Mouse (Mus musculus) lung, adult 2 months (tissue): ENCODE data around the gene Gabrb3.

Experiments used
- CTCF ChIP-seq: fragments of 200-500 bp; IDR thresholded peaks from 2 replicates; pipeline ENCODE4 v1.5.1; 2011; ENCODE audit warnings: mild to moderate bottlenecking, low read length, control low read depth; ENCODE audit not compliant: insufficient read depth
- POLR2A ChIP-seq: fragments of 200-500 bp; IDR thresholded peaks from 2 replicates; pipeline ENCODE4 v1.6.1; 2011; ENCODE audit warnings: low read depth, mild to moderate bottlenecking, control low read depth, low read length, borderline replicate concordance; ENCODE audit errors: extremely low read depth

- TF ChIP-seq CTCF: no peak
- TF ChIP-seq POLR2A: no peak
These were observed 25.9 kb upstream of the Gabrb3 start for GRCm38 (mm10) chr7:57393551-57393950.
